Mouse (Mus musculus): ENCODE results near the gene Apoa4.

DNA sequence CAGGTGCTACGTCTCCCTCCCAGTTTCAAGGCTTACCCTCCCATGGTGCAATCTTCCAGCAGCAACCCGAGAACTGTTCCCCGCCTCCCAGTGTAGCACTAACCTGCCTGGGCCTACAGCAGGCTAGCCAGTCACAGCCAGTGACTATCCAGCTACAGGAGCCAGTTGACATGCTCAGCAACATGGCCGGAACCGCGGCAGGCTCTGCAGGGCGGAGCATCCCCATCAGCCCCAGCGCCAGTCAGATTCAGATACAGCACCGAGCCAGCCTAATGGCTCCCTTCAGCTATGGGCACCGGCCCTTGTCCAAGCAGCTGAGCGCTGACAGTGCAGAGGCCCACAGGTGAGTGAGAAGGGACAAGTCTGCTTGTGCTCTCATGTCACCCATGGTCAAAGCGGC, 30.0 kb upstream of the Apoa4 start:
- no peak for TF ChIP-seq CTCF (IDR thresholded peaks at IDR 0.05 in 2 of 3, conservative IDR thresholded peaks at IDR 0.05 in 1 of 3; ENCODE audit: control insufficient read depth in 1 of 3, insufficient read depth in 1 of 3, low read depth in 2 of 3, low read length in 3 of 3, poor library complexity in 1 of 3, severe bottlenecking in 1 of 3)
- TF ChIP-seq SIN3A (IDR thresholded peaks at IDR 0.05; ENCODE audit: low read length) = no peak
- no peak for TF ChIP-seq POLR2A (IDR thresholded peaks at IDR 0.05; ENCODE audit: control insufficient read depth in 1 of 2, insufficient read depth in 1 of 2, low read depth in 1 of 2, low read length in 2 of 2, poor library complexity in 1 of 2)
- TF ChIP-seq NRF1 (IDR thresholded peaks at IDR 0.05; ENCODE audit: insufficient read depth, low read depth, low read length, poor library complexity, severe bottlenecking) = no peak
- no peak for TF ChIP-seq ELF1 (IDR thresholded peaks at IDR 0.05; ENCODE audit: low read depth, low read length)

Data from MEL (cell line).